Mouse (Mus musculus): ENCODE measurements around the gene Wdr27.
"Not testable (repeated sequence)": the region's sequence is repeated elsewhere in the genome, so short reads cannot be mapped to it uniquely, and the experiment has no call there.

Gene Wdr27

DNA sequence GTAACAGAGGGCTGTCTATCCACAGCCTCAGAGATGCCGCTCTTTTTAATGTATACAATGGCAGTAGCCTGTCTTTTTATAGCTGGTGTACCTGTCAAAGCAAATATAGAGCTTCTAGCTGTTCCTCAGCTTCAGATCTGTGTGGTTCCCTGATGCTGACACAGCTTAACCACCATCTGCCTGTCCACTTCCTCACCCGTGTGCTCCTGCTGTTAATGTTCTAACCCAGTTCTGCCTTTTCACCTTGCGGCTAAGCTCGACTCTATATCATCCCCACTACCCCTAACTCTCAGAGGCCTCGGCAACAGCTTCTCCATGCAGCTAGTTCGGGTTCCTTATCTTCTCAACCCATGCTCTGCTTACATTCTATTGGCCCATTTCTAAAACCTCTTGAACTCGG lies 12.3 kb downstream of the Wdr27 start:
- DNase-seq: no peak

DNA sequence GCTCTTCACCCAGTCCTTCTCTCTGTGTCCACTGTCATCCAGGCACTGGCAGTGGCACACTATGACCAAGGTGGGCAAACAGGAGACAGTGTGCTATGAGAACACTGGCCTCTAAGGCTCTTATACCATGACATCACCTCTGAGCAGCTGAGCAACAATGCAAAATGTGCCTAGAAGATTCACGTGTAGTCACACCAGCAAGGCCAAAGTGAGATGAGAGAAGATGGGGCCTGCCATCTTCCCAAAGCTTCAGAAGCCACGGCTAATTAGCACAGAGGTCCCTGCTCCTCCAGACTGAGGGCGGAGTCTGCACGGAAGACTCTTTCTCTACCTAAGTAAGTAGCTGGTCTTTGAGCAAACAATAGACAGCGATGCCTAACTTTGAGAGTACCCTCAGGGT lies 14.3 kb downstream of the Wdr27 start:
- DNase-seq: no peak

- DNase-seq: no peak
Observed at GRCm38 (mm10) chr17:14927644-14928218, 15.2 kb downstream of the Wdr27 start.

- peak; percentile 19 to 25 for DNase-seq
Observed at GRCm38 (mm10) chr17:14921582-14921981, 21.4 kb downstream of the Wdr27 start.

DNA sequence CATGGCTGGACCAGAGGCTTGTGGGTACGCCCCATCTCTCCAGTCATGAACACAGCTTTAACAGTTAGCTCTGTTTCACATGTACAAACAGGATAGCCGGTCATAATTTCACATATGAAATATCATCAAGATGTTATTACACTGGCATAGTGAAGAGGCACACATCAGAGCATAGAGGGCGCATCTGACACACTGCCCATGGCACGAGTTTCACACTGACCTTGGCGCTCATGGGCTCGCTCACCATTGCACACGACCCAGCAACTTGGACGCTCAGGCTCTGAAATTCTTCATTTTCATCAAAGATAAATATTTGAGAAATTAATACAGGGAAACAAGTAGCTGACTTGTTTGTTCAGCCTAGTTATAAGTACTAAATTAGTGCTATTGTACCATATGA lies 25.1 kb downstream of the Wdr27 start:
- DNase-seq: no peak

GRCm38 (mm10) chr17:14914401-14914800 lies 28.6 kb downstream of the Wdr27 start:
- no peak for DNase-seq

- DNase-seq: peak in 1 of 2 experiments; percentile 56
Observed at GRCm38 (mm10) chr17:14912981-14913380, 30.0 kb downstream of the Wdr27 start.

DNA sequence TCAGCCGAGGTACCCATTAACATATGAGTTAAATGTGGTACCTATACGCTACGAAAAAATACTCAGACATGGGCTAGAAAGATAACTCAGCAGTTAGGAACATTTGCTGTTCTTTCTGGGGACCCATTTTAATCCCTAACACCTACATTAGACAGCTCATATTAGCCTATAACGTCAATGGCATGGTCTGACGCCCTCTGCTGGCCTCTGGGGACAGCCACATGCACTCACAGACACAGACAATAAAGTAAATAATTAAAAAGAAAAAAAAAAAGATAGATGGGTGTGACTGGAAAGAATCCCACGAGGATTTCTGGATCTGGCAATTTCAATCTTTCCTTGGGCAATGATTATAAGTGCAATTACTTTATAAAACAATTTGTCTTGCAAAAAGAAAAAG lies 30.5 kb downstream of the Wdr27 start:
- peak; percentile 42 to 48 for DNase-seq

- no peak for DNase-seq
Observed at GRCm38 (mm10) chr17:14910771-14911170, 32.2 kb downstream of the Wdr27 start.

DNA sequence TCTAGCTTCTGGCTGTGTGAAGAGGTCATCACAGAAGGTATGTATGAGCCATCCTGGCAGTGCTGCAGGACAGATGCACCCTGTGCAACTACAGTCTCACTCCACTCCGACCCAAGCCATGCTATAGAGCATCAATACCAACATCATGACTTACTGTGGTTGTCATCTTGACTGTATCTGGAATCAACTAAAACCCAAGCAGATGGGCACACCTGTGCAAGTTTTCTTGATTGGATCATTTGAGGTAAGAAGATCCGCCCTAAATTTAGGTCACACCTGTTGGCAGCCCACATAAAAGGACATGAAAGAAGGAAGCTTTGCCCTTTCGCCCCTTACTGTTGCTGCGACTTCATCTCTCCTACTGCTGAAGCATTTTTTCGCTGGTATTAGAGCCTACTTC lies 33.6 kb downstream of the Wdr27 start:
- peak; percentile 44 to 61 for DNase-seq

GRCm38 (mm10) chr17:14907136-14907535 lies 35.8 kb downstream of the Wdr27 start:
- peak; percentile 19 to 34 for DNase-seq

DNA sequence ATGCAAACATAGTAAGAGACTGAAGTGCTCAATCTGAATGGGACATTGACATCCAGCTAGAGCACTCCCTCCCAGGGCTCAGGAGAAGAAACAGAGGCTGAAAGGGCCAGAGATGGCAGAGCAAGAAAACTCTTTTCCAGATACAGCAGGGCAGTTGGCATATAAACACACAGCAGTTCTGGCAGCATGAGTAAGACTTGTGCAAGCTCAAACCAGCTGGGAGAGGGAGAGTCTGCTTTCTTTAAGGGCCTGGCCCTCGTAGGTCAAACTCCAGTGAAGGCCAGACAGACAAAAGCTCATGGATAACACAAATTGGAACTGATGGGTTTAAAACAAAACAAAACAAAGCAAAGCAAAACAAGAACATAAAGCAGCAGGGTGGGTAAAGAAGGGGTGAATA lies 36.3 kb downstream of the Wdr27 start:
- no peak for DNase-seq

GRCm38 (mm10) chr17:14904637-14905265 lies 38.2 kb downstream of the Wdr27 start:
- DNase-seq: peak; percentile 54 to 69

- DNase-seq: no peak
Observed at GRCm38 (mm10) chr17:14904206-14904605, 38.8 kb downstream of the Wdr27 start.

DNA sequence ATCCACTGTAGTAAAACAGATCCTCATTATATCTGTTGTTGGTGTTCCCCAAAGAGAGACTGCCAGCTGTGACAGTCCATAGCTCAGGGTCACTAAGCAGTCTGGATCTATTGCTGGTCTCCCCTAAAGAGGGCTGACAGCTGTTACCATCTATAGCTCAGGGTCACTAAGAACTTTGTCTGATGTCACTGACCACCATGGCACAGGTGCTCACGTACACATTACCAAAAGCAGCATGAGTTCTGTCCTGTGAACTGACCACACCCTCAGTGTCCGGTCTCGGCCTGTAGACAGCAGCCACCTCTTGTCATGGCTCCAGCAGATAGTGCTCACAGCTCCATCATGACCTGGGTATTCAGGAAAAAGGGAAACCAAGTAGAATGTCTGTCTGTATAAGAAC lies 39.7 kb downstream of the Wdr27 start:
- no peak for DNase-seq

GRCm38 (mm10) chr17:14898972-14899371 lies 44.0 kb downstream of the Wdr27 start:
- DNase-seq: no peak

DNA sequence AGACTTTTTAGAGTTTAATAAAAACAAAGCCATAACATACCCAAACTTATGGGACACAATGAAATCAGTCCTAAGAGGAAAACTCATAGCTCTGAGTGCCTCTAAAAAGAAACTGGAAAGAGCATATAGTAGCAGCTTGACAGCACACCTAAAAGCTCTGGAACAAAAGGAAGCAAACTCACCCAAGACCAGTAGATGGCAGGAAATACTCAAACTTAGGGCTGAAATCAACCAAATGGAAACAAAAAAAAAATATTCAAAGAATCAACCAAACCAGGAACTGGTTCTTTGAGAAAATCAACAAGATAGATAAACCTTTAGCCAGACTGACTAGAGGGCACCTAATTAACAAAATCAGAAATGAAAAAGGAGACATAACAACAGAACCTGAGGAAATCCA lies 47.9 kb downstream of the Wdr27 start:
- DNase-seq: not testable (repeated sequence)

DNA sequence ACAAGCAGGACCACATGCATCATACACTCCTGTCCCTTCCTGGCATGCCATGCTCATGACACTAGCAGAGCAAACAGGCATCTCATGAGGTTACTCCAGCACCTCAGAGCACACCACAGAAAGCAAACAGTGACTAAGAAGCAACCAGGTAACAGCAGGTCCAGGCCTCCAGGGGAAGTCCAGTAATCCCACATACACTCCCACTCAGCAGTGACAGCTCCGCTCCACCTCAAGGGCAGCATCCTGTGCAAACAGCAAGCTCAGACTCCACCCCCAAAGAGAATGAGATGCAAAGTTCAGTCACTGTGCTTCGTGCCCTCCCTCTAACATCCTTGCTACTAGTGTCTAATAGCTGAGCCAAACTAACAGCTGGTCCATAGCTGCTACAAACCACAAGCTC lies 56.0 kb downstream of the Wdr27 start:
- DNase-seq: no peak

DNA sequence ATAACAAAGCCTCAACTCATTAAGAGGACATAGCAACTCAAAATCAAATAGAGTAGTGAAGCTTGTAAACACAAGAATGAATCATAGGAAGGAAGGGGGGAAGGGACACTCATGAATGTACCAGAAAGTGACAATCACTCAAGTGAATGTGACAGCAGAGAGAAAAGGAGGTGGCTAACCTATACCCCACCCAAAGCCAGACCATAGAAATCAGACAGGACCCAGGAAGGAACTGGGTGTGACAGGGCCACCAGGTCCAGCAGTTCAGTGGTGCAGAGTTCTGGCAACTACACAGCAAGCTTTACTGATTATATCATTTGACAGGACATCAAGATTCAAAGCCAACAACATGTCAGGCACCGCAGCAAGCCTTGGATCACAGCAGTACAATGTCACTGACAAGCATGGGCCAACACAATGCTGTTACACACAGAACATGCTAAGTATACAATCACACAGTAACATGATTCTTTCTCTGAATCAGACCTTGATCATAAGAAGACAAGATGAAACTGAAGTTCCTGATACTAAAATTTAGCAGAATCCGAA lies 68.2 kb downstream of the Wdr27 start:
- no peak for DNase-seq

GRCm38 (mm10) chr17:14860220-14860619 lies 82.7 kb downstream of the Wdr27 start:
- no peak for DNase-seq

DNA sequence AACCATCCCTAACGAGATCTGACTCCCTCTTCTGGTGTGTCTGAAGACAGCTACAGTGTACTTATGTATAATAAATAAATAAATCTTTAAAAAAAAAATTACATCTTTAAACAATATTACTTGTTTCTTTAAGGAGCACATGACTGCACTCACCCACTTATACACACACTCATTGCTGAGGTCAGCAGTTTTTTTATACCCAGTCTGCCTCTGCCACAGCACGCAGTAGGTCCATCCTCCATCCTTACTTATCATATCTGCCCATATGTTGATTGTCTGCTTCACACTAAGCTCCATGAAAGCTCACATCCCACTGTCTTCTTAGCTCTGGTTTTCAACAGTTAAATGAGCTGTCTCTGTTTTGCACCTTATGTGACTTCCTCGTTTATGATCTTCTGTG lies 95.2 kb downstream of the Wdr27 start:
- no peak for DNase-seq

DNA sequence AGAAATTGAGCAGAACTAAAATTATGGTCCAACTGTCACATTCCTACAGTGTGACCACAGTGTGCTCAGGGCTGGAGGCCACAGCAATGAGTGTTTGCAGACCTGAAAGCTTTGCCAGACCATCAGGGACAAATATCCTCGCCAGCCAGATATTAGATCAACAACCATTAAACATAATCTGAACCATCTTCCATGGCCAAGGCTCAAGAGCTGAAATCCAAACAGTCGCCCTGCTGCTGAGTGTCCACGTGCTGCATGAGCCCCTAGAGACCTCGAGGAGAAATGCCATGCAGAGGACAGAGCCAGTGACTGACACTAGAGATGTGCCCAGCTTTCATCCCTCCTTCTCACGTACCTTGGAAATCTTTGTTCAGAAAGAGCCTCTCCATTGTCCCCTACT lies 96.1 kb downstream of the Wdr27 start:
- DNase-seq: no peak

DNA sequence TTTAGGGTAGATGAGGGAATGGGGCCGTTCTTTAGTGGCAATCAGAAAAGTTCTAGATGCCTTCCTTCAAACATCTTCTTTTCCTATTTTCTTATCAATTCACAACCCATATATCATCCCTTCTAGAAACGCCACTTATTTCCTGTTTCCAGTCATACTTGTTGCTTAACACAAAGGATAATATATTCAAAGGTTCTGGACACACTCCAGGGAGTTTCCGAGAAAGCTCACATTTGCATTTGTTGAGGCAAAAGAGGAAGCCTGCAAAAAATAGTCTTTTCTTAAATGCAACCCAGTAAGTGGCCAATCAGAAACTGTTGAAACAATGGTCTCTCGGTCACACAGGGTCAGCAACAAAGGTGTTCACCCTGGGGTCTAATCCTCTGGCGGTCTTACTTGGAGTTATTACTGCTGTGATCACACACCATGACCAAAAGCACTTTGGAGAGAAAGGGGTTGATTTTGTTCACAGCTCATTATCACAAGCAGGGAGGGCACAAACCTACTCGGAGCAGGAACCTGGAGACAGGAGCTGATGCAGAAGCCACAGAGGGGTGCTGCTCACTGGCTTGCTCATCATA lies 116.2 kb downstream of the Wdr27 start:
- no peak for DNase-seq

GRCm38 (mm10) chr17:14824938-14825337 lies 118.0 kb downstream of the Wdr27 start:
- DNase-seq: no peak

Measured in thymus, postnatal 36 days (tissue).